Mouse (Mus musculus) CH12.LX (cell line): ENCODE measurements at regions not wholly inside any gene's neighbourhood (a gene's known extent, or its start where the extent isn't known, plus 50 kb on each side); places are given as distances from the start of the nearest gene placed in this dataset.

Experiments
- DNase-seq: peaks from one replicate; pipeline ENCODE4 v3.0.0-alpha.2; 2013; ENCODE audit errors: extremely low read depth
- H3K27ac ChIP-seq: 2 replicates; pipeline ENCODE4 v1.5.1; 2012; ENCODE audit warnings: low read depth, mild to moderate bottlenecking, control low read depth, moderate library complexity; ENCODE audit not compliant: insufficient read depth
- H3K27me3 ChIP-seq: replicated peaks from 2 replicates; pipeline ENCODE3; 2012; ENCODE audit warnings: inconsistent platforms
- H3K36me3 ChIP-seq, 2 experiments: replicated peaks in 1 of 2; 2 replicates each; pipeline versions ENCODE3 to v1.6.1; 2012; ENCODE audit warnings: inconsistent platforms in 1 of 2, low read length in 1 of 2, mild to moderate bottlenecking in 1 of 2, mixed read lengths in 1 of 2, moderate library complexity in 1 of 2; ENCODE audit not compliant: control insufficient read depth in 1 of 2, insufficient read depth in 1 of 2
- H3K4me1 ChIP-seq, 2 experiments: 2 replicates each; pipeline ENCODE4 v1.6.1; 2012; ENCODE audit warnings: inconsistent platforms in 1 of 2, moderate library complexity in 1 of 2; ENCODE audit not compliant: insufficient read depth in 2 of 2, control insufficient read depth in 1 of 2
- H3K4me2 ChIP-seq: 2 replicates; pipeline ENCODE4 v1.6.1; 2012; ENCODE audit warnings: low read depth, mild to moderate bottlenecking, control low read depth; ENCODE audit not compliant: poor library complexity, insufficient read depth, severe bottlenecking
- H3K4me3 ChIP-seq, 3 experiments: fragments of 150-350 bp in 1 of 3; sonication (generic) in 1 of 3; replicated peaks in 1 of 3; 2 replicates each; pipeline versions ENCODE3 to v1.5.1; 2011 to 2012; ENCODE audit warnings: low read depth in 2 of 3, low read length in 2 of 3, mild to moderate bottlenecking in 2 of 3, moderate library complexity in 2 of 3, control low read depth in 1 of 3, improper control_type of control experiment in 1 of 3, inconsistent platforms in 1 of 3, mixed read lengths in 1 of 3; ENCODE audit not compliant: poor library complexity in 1 of 3
- H3K79me2 ChIP-seq: replicated peaks from 2 replicates; pipeline ENCODE4 v1.6.1; 2012; ENCODE audit warnings: mild to moderate bottlenecking, moderate library complexity; ENCODE audit not compliant: control insufficient read depth, poor library complexity, insufficient read depth, severe bottlenecking; ENCODE audit errors: extremely low read depth
- H3K9ac ChIP-seq: 2 replicates; pipeline ENCODE4 v1.6.1; 2012; ENCODE audit warnings: low read depth, mild to moderate bottlenecking, control low read depth, moderate library complexity; ENCODE audit not compliant: insufficient read depth
- H3K9me3 ChIP-seq: replicated peaks from 2 replicates; pipeline ENCODE3; 2012; ENCODE audit warnings: low read length, inconsistent platforms, mixed read lengths
- CHD1 ChIP-seq: IDR thresholded peaks from 2 replicates; pipeline ENCODE4 v1.6.1; 2012; ENCODE audit warnings: low read depth, low read length, improper control_type of control experiment, inconsistent platforms
- CHD2 ChIP-seq: IDR thresholded peaks from 2 replicates; pipeline ENCODE4 v1.6.1; 2011; ENCODE audit warnings: low read length, improper control_type of control experiment
- CTCF ChIP-seq, 2 experiments: IDR thresholded peaks in 1 of 2; conservative IDR thresholded peaks in 1 of 2; 2 replicates each; pipeline ENCODE4 v1.5.1; 2011 to 2012; ENCODE audit warnings: low read depth in 2 of 2, low read length in 2 of 2, improper control_type of control experiment in 1 of 2, inconsistent platforms in 1 of 2, mild to moderate bottlenecking in 1 of 2, moderate library complexity in 1 of 2
- E2F4 ChIP-seq: IDR thresholded peaks from 2 replicates; pipeline ENCODE4 v1.6.1; 2011; ENCODE audit warnings: low read depth, low read length, improper control_type of control experiment; ENCODE audit not compliant: insufficient replicate concordance
- ELF1 ChIP-seq: IDR thresholded peaks from 2 replicates; pipeline ENCODE4 v1.6.1; 2014; ENCODE audit warnings: low read depth, mild to moderate bottlenecking, inconsistent platforms, low read length, improper control_type of control experiment
- ETS1 ChIP-seq: conservative IDR thresholded peaks from 2 replicates; pipeline ENCODE4 v1.6.1; 2012; ENCODE audit warnings: low read depth, mild to moderate bottlenecking, inconsistent platforms, low read length, improper control_type of control experiment, moderate library complexity
- HCFC1 ChIP-seq: IDR thresholded peaks from 2 replicates; pipeline ENCODE4 v1.6.1; 2012; ENCODE audit warnings: low read depth, mild to moderate bottlenecking, inconsistent platforms, low read length, improper control_type of control experiment
- IRF4 ChIP-seq: IDR thresholded peaks from 2 replicates; pipeline ENCODE4 v1.6.1; 2014; ENCODE audit warnings: low read depth, mild to moderate bottlenecking, inconsistent platforms, low read length, improper control_type of control experiment
- JUND ChIP-seq: conservative IDR thresholded peaks from 2 replicates; pipeline ENCODE4 v1.6.1; 2011; ENCODE audit warnings: low read depth, low read length, improper control_type of control experiment
- KAT2A ChIP-seq: IDR thresholded peaks from 2 replicates; pipeline ENCODE4 v1.6.1; 2012; ENCODE audit warnings: low read length, improper control_type of control experiment, inconsistent platforms; ENCODE audit not compliant: insufficient replicate concordance
- MAFK ChIP-seq: IDR thresholded peaks from 2 replicates; pipeline ENCODE4 v1.6.1; 2011; ENCODE audit warnings: low read length, improper control_type of control experiment; ENCODE audit not compliant: insufficient replicate concordance
- MAX ChIP-seq: IDR thresholded peaks from 2 replicates; pipeline ENCODE4 v1.6.1; 2011; ENCODE audit warnings: low read length, improper control_type of control experiment
- MEF2A ChIP-seq: IDR thresholded peaks from 2 replicates; pipeline ENCODE4 v1.6.1; 2014; ENCODE audit warnings: low read depth, mild to moderate bottlenecking, inconsistent platforms, low read length, improper control_type of control experiment, borderline replicate concordance
- NELFE ChIP-seq: IDR thresholded peaks from 2 replicates; pipeline ENCODE4 v1.6.1; 2011; ENCODE audit warnings: low read depth, low read length, improper control_type of control experiment
- NRF1 ChIP-seq: IDR thresholded peaks from 2 replicates; pipeline ENCODE4 v1.6.1; 2014; ENCODE audit warnings: low read depth, mild to moderate bottlenecking, inconsistent platforms, low read length, improper control_type of control experiment, moderate library complexity
- PAX5 ChIP-seq: IDR thresholded peaks from 2 replicates; pipeline ENCODE4 v1.6.1; 2012; ENCODE audit warnings: low read length, inconsistent platforms, mixed read lengths
- POLR2A ChIP-seq: IDR thresholded peaks from 2 replicates; pipeline ENCODE4 v1.6.1; 2011; ENCODE audit warnings: low read depth, mild to moderate bottlenecking, improper control_type of control experiment, low read length
- POLR2AphosphoS2 ChIP-seq: IDR thresholded peaks from 2 replicates; pipeline ENCODE4 v1.6.1; 2011; ENCODE audit warnings: low read depth, low read length, improper control_type of control experiment
- RCOR1 ChIP-seq: conservative IDR thresholded peaks from 2 replicates; pipeline ENCODE4 v1.6.1; 2012; ENCODE audit warnings: low read depth, mild to moderate bottlenecking, inconsistent platforms, low read length, improper control_type of control experiment
- SIN3A ChIP-seq: IDR thresholded peaks from 2 replicates; pipeline ENCODE4 v1.6.1; 2012; ENCODE audit warnings: low read length, improper control_type of control experiment, inconsistent platforms
- TBP ChIP-seq: conservative IDR thresholded peaks from 2 replicates; pipeline ENCODE4 v1.6.1; 2011; ENCODE audit warnings: low read depth, low read length, improper control_type of control experiment
- TCF12 ChIP-seq: IDR thresholded peaks from 2 replicates; pipeline ENCODE4 v1.6.1; 2014; ENCODE audit warnings: low read depth, mild to moderate bottlenecking, inconsistent platforms, low read length, improper control_type of control experiment
- USF1 ChIP-seq: IDR thresholded peaks from 2 replicates; pipeline ENCODE4 v1.6.1; 2014; ENCODE audit warnings: low read depth, mild to moderate bottlenecking, inconsistent platforms, low read length, improper control_type of control experiment
- ZKSCAN1 ChIP-seq: IDR thresholded peaks from 2 replicates; pipeline ENCODE4 v1.6.1; 2012; ENCODE audit warnings: low read depth, inconsistent platforms, low read length, improper control_type of control experiment, borderline replicate concordance
- dilution Hi-C: fragments of 300-500 bp; cut with MboI; formaldehyde crosslinking; loops from 2 replicates; pipeline ENCODE4 v1.14.3; 2020; ENCODE audit warnings: low sequenced_read_pairs; ENCODE audit not compliant: extremely low pct_unique_long_range_greater_than_20kb, extremely low pct_ligation_motif_present
- in situ Hi-C: fragments of 300-500 bp; cut with MboI; formaldehyde crosslinking; loops from 3 replicates; pipeline ENCODE4 v1.14.3; 2019; ENCODE audit warnings: low sequenced_read_pairs, low pct_ligation_motif_present, low pct_unique_long_range_greater_than_20kb, mixed read lengths

- Histone ChIP-seq H3K4me1 (peaks cover 19 to 45% of the 10 kb centered on the region in 2 experiments), H3K9ac (no peak overlapping the region), H3K27ac (no peak overlapping the region), H3K4me3 (no peak overlapping the region), H3K27me3 (no peaks in the 10 kb centered on the region), H3K79me2 (no peaks in the 10 kb centered on the region), H3K36me3 (no peaks in the 10 kb centered on the region), H3K9me3 (no peaks in the 10 kb centered on the region), H3K4me2 (no peak overlapping the region)
- in situ Hi-C loops (no loop called here), dilution Hi-C loops (no loop called here)
- DNase-seq, result no peak
- no peak for TF ChIP-seq E2F4
- peak in 1 of 2 experiments; percentile 32; a peak in 2 of 4 replicates for TF ChIP-seq CTCF (conservative IDR thresholded peaks at IDR 0.05 in 1 of 2, IDR thresholded peaks at IDR 0.05 in 1 of 2; ENCODE audit: low read depth in 2 of 2, low read length in 2 of 2)
- no peak for TF ChIP-seq HCFC1
- TF ChIP-seq, all 38 proteins: peak for 1
Observed at GRCm38 (mm10) chr17:84008035-84008681, 160.4 kb upstream of the Haao start.

- no peak for DNase-seq
- Histone ChIP-seq H3K4me2 (no peak overlapping the region), H3K4me1 (peaks cover 19 to 55% of the 10 kb centered on the region in 2 experiments), H3K27me3 (no peaks in the 10 kb centered on the region), H3K9ac (no peak overlapping the region), H3K9me3 (no peaks in the 10 kb centered on the region), H3K27ac (no peak overlapping the region), H3K4me3 (no peak overlapping the region), H3K36me3 (no peaks in the 10 kb centered on the region), H3K79me2 (no peaks in the 10 kb centered on the region)
- in situ Hi-C loops, result no loop called here
- dilution Hi-C loops, result no loop called here
- TF ChIP-seq E2F4, result no peak
- TF ChIP-seq KAT2A, result no peak
- no peak for TF ChIP-seq CTCF (conservative IDR thresholded peaks at IDR 0.05 in 1 of 2, IDR thresholded peaks at IDR 0.05 in 1 of 2; ENCODE audit: low read depth in 2 of 2, low read length in 2 of 2)
- TF ChIP-seq PAX5, result no peak
Observed at GRCm38 (mm10) chr17:84006748-84007147, 159.0 kb upstream of the Haao start.

GRCm38 (mm10) chr17:84004237-84004636, 156.5 kb upstream of the Haao start:
- in situ Hi-C loops (no loop called here), dilution Hi-C loops (no loop called here)
- Histone ChIP-seq H3K4me3 (no peak overlapping the region), H3K4me2 (peak overlapping the region; percentile 41), H3K27ac (peak overlapping the region; percentile 51), H3K9me3 (no peaks in the 10 kb centered on the region), H3K4me1 (peaks cover 14 to 37% of the 10 kb centered on the region in 2 experiments), H3K9ac (peak overlapping the region; percentile 17; the same call in 1 of the 2 replicates), H3K36me3 (no peaks in the 10 kb centered on the region), H3K79me2 (no peaks in the 10 kb centered on the region), H3K27me3 (no peaks in the 10 kb centered on the region)
- peak; percentile 83 for DNase-seq
- no peak for TF ChIP-seq NELFE
- peak; percentile 35; the same call in 1 of the 2 replicates for TF ChIP-seq ETS1
- no peak for TF ChIP-seq KAT2A
- TF ChIP-seq MEF2A, result 0 out of 2 replicates have a peak, but pooled peaks have one; percentile 26
- peak; percentile 25; the same call in 1 of the 2 replicates for TF ChIP-seq ELF1
- 0 out of 2 replicates have a peak, but pooled peaks have one; percentile 1 for TF ChIP-seq SIN3A
- TF ChIP-seq USF1, result no peak
- no peak for TF ChIP-seq NRF1
- TF ChIP-seq TBP, result 0 out of 2 replicates have a peak, but pooled peaks have one; percentile 6
- TF ChIP-seq MAX, result no peak
- TF ChIP-seq CTCF (conservative IDR thresholded peaks at IDR 0.05 in 1 of 2, IDR thresholded peaks at IDR 0.05 in 1 of 2; ENCODE audit: low read depth in 2 of 2, low read length in 2 of 2), result no peak
- TF ChIP-seq PAX5, result no peak
- peak; percentile 71; the same call in 1 of the 2 replicates for TF ChIP-seq IRF4
- no peak for TF ChIP-seq RCOR1
- TF ChIP-seq JUND, result no peak
- TF ChIP-seq CHD1, result no peak
- TF ChIP-seq POLR2AphosphoS2, result no peak
- TF ChIP-seq TCF12, result peak; percentile 70; the same call in 1 of the 2 replicates
- TF ChIP-seq POLR2A, result no peak
- TF ChIP-seq CHD2, result peak; percentile 71
- TF ChIP-seq ZKSCAN1, result no peak
- TF ChIP-seq MAFK, result no peak
